19 mouse cellular contexts compared by ENCODE assay signal in genomic region chr5:82440126-82440525, GRCm38 (mm10).
DNase-seq lines count a peak whose midpoint lies in the region; ATAC-seq and TF ChIP-seq lines count a peak whose summit lies in the region.
"Had no signal": no experiment of that assay in that cellular context is flagged by ENCODE, and none has a peak within 500 bp of the region (broad histone marks: within the 10 kb centered on the region; RNA-seq: fewer than 3 reads in every experiment).

No protein-coding gene starts in this region.

- H3K36me3 ChIP-seq in forebrain, embryonic 13.5 days (ENCODE audit: poor library complexity, severe bottlenecking): no peaks in the 10 kb centered on the region
- no peaks in the 10 kb centered on the region for H3K36me3 ChIP-seq in forebrain, embryonic 12.5 days (replicated peaks)
- no peaks in the 10 kb centered on the region for H3K36me3 ChIP-seq in intestine, embryonic 15.5 days
- H3K36me3 ChIP-seq: embryonic facial prominence, embryonic 12.5 days; forebrain, embryonic 15.5 days had no signal

- TF ChIP-seq CTCF in brain, embryonic 14.5 days (IDR thresholded peaks at IDR 0.05; ENCODE audit: borderline replicate concordance, extremely low read depth, insufficient read depth, insufficient read length): no peak

- no peaks in the 10 kb centered on the region for H3K27me3 ChIP-seq in forebrain, embryonic 13.5 days
- no peaks in the 10 kb centered on the region for H3K27me3 ChIP-seq in forebrain, embryonic 12.5 days
- H3K27me3 ChIP-seq in intestine, embryonic 15.5 days (replicated peaks): no peaks in the 10 kb centered on the region
- H3K27me3 ChIP-seq: embryonic facial prominence, embryonic 12.5 days; forebrain, embryonic 15.5 days had no signal

- no peak overlapping the region for H3K4me2 ChIP-seq in forebrain, embryonic 13.5 days
- no peak overlapping the region for H3K4me2 ChIP-seq in forebrain, embryonic 12.5 days
- no peak overlapping the region for H3K4me2 ChIP-seq in intestine, embryonic 15.5 days (replicated peaks)
- H3K4me2 ChIP-seq: embryonic facial prominence, embryonic 12.5 days; forebrain, embryonic 15.5 days had no signal

- no peak for TF ChIP-seq POLR2A in brain, embryonic 14.5 days (IDR thresholded peaks at IDR 0.05; ENCODE audit: borderline replicate concordance, extremely low read depth, insufficient read depth, insufficient read length, poor library complexity, severe bottlenecking)

- H3K4me3 ChIP-seq in forebrain, embryonic 13.5 days: no peak overlapping the region
- H3K4me3 ChIP-seq in forebrain, embryonic 12.5 days (replicated peaks): no peak overlapping the region
- H3K4me3 ChIP-seq in intestine, embryonic 15.5 days (replicated peaks): no peak overlapping the region
- H3K4me3 ChIP-seq: embryonic facial prominence, embryonic 12.5 days; forebrain, embryonic 15.5 days had no signal

- ATAC-seq in forebrain, embryonic 13.5 days: 0 out of 2 replicates have a peak, but pooled peaks have one; percentile 48
- no peak for ATAC-seq in forebrain, embryonic 12.5 days (ENCODE audit: low FRiP score)
- ATAC-seq in intestine, embryonic 15.5 days: no peak
- ATAC-seq: forebrain, embryonic 15.5 days; forebrain, postnatal 0 days had no signal

- no peak overlapping the region for H3K9ac ChIP-seq in forebrain, embryonic 13.5 days
- no peak overlapping the region for H3K9ac ChIP-seq in forebrain, embryonic 12.5 days
- H3K9ac ChIP-seq in intestine, embryonic 15.5 days: no peak overlapping the region
- H3K9ac ChIP-seq: embryonic facial prominence, embryonic 12.5 days; forebrain, embryonic 15.5 days; forebrain, postnatal 0 days had no signal

- H3K4me1 ChIP-seq in forebrain, embryonic 13.5 days: no peaks in the 10 kb centered on the region
- no peaks in the 10 kb centered on the region for H3K4me1 ChIP-seq in forebrain, embryonic 12.5 days
- H3K4me1 ChIP-seq in intestine, embryonic 15.5 days (replicated peaks): no peaks in the 10 kb centered on the region
- H3K4me1 ChIP-seq: embryonic facial prominence, embryonic 12.5 days; forebrain, embryonic 15.5 days had no signal

- 78% methylated on average over 2 of the region's 2 CpGs for WGBS in forebrain, embryonic 13.5 days
- 82% methylated on average over 2 of the region's 2 CpGs for whole genome bisulfite sequencing in forebrain, embryonic 12.5 days
- 79% methylated on average over 2 of the region's 2 CpGs for whole genome bisulfite sequencing in intestine, embryonic 15.5 days

- no peaks in the 10 kb centered on the region for H3K9me3 ChIP-seq in forebrain, embryonic 13.5 days (replicated peaks)
- H3K9me3 ChIP-seq in forebrain, embryonic 12.5 days: no peaks in the 10 kb centered on the region
- no peaks in the 10 kb centered on the region for H3K9me3 ChIP-seq in intestine, embryonic 15.5 days
- H3K9me3 ChIP-seq: embryonic facial prominence, embryonic 12.5 days; forebrain, embryonic 15.5 days had no signal

- peak; percentile 5 for DNase-seq in layer of hippocampus, adult 9-11 months
- no peak for DNase-seq in layer of hippocampus, adult 9-10 months (ENCODE audit: low spot score)
- DNase-seq in brain, embryonic 14.5 days (ENCODE audit: low read depth): peak; percentile 64
- DNase-seq: adrenal gland, adult 2 months; adrenal gland, postnatal 10 days; adrenal gland, postnatal 25 days; cerebellum, adult 11 months; cerebellum, adult 18-20 months; cerebellum, adult 8-10 months; cerebellum, adult 9-11 months; cerebellum, postnatal 14 days; cerebellum, postnatal 36 days; embryo, embryonic 11 days; forebrain, postnatal 0 days had no signal

- H3K27ac ChIP-seq in forebrain, embryonic 13.5 days: no peak overlapping the region
- no peak overlapping the region for H3K27ac ChIP-seq in forebrain, embryonic 12.5 days
- no peak overlapping the region for H3K27ac ChIP-seq in intestine, embryonic 15.5 days
- H3K27ac ChIP-seq: embryonic facial prominence, embryonic 12.5 days; forebrain, embryonic 15.5 days had no signal
